Mouse (Mus musculus): ENCODE data around the gene Ptgds.

DNA sequence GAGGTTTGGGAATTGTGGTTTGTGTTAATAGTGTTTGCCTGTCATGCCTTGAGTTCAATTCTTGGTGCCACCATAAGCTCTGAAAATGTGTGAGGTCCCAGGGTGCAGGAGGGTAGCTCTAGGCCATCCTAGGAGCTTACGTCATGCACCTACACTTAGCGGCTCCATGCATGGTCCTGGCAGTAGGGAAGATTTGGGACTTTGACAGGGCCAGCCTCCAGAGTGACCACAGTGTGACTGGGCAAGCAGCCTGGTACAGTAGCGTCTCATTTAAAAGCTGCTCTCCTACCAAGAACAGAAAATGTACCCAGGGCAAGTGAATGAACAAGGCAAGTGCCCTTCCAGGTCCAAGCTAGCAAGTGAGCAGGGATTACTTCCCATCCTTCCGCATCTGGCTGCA, 36.0 kb upstream of the Ptgds start:
- no peak for TF ChIP-seq POLR2A (IDR thresholded peaks at IDR 0.05; ENCODE audit: borderline replicate concordance, extremely low read depth, low read depth, low read length)
- TF ChIP-seq CTCF (IDR thresholded peaks at IDR 0.05; ENCODE audit: insufficient read depth, low read length), result no peak
